Mouse (Mus musculus) urinary bladder, postnatal 14 days (tissue): ENCODE results near the gene Hdac1.

Experiments used
- DNase-seq: peaks from one replicate; pipeline ENCODE4 v3.0.0; 2021; ENCODE audit warnings: low spot score

Gene Hdac1

GRCm38 (mm10) chr4:129542592-129543141, at the start of gene Hdac1:
Gene Hdac1, minus strand, starts transcription at chr4:129542713.
- peak; percentile 98 for DNase-seq

- DNase-seq: no peak
Measured at GRCm38 (mm10) chr4:129588865-129589264, 46.4 kb upstream of the Hdac1 start.

- DNase-seq: no peak
Measured at GRCm38 (mm10) chr4:129586943-129587342, 44.4 kb upstream of the Hdac1 start.

- DNase-seq: no peak
Measured at GRCm38 (mm10) chr4:129585773-129586172, 43.3 kb upstream of the Hdac1 start.

GRCm38 (mm10) chr4:129584884-129585608, 42.5 kb upstream of the Hdac1 start:
- DNase-seq: peak; percentile 89

- DNase-seq: no peak
Measured at GRCm38 (mm10) chr4:129584370-129584769, 41.9 kb upstream of the Hdac1 start.

- DNase-seq: no peak
Measured at GRCm38 (mm10) chr4:129582251-129582650, 39.7 kb upstream of the Hdac1 start.

GRCm38 (mm10) chr4:129580347-129580746, 37.8 kb upstream of the Hdac1 start:
- no peak for DNase-seq

- DNase-seq: no peak
Measured at GRCm38 (mm10) chr4:129578466-129578865, 36.0 kb upstream of the Hdac1 start, which contains the start of gene Fam167b. Gene Fam167b, minus strand, starts transcription at chr4:129578549.

- no peak for DNase-seq
Measured at GRCm38 (mm10) chr4:129577688-129578087, 35.2 kb upstream of the Hdac1 start.

GRCm38 (mm10) chr4:129576863-129577491, 34.5 kb upstream of the Hdac1 start:
- DNase-seq: peak; percentile 71

- DNase-seq: no peak
Measured at GRCm38 (mm10) chr4:129575171-129575844, 32.8 kb upstream of the Hdac1 start.

- DNase-seq: no peak
Measured at GRCm38 (mm10) chr4:129573430-129573829, 30.9 kb upstream of the Hdac1 start, which contains the start of gene Lck. Gene Lck, minus strand, starts transcription at chr4:129573641.

- no peak for DNase-seq
Measured at GRCm38 (mm10) chr4:129573093-129573370, 30.5 kb upstream of the Hdac1 start.

- DNase-seq: no peak
Measured at GRCm38 (mm10) chr4:129572236-129573092, 30.0 kb upstream of the Hdac1 start.

GRCm38 (mm10) chr4:129571551-129572084, 29.1 kb upstream of the Hdac1 start:
- no peak for DNase-seq

- no peak for DNase-seq
Measured at GRCm38 (mm10) chr4:129570028-129570427, 27.5 kb upstream of the Hdac1 start.

GRCm38 (mm10) chr4:129568366-129568765, 25.9 kb upstream of the Hdac1 start:
- no peak for DNase-seq

GRCm38 (mm10) chr4:129565139-129565538, 22.6 kb upstream of the Hdac1 start:
- DNase-seq: no peak

GRCm38 (mm10) chr4:129563718-129564117, 21.2 kb upstream of the Hdac1 start:
- DNase-seq: peak; percentile 22

GRCm38 (mm10) chr4:129561184-129561583, 18.7 kb upstream of the Hdac1 start:
- no peak for DNase-seq
